Mouse (Mus musculus) T-helper 2 cell (primary cell): Measurements from ENCODE around the gene Rufy1.

Source experiments
- in situ Hi-C: fragments of 300-600 bp; cut with MboI, MseI; formaldehyde crosslinking; loops from one replicate; pipeline ENCODE4 v1.15.1; 2025; ENCODE audit warnings: high pct_unique_total_duplicates

Rufy1 gene

GRCm38 (mm10) chr11:50430277-50431133 lies at the start of gene Rufy1:
Gene Rufy1, minus strand, starts transcription at chr11:50431125.
- in situ Hi-C loops = loop anchor here (10.0 to 25.0 kb wide), 2 partner anchors 1157 to 1326 kb away; partner anchors contain the start of gene Phykpl

GRCm38 (mm10) chr11:50478072-50478471 lies 47.1 kb upstream of the Rufy1 start:
- in situ Hi-C loops = no loop called here

GRCm38 (mm10) chr11:50477486-50478070 lies 46.7 kb upstream of the Rufy1 start:
- in situ Hi-C loops = no loop called here

- in situ Hi-C loops = no loop called here
These were observed 46.0 kb upstream of the Rufy1 start for GRCm38 (mm10) chr11:50476971-50477370.

GRCm38 (mm10) chr11:50473933-50474332 lies 43.0 kb upstream of the Rufy1 start:
- in situ Hi-C loops = no loop called here

- in situ Hi-C loops = no loop called here
These were observed 41.4 kb upstream of the Rufy1 start for GRCm38 (mm10) chr11:50472161-50472939.

- in situ Hi-C loops = no loop called here
These were observed 30.6 kb upstream of the Rufy1 start for GRCm38 (mm10) chr11:50461481-50461880.

- in situ Hi-C loops = no loop called here
These were observed 28.3 kb upstream of the Rufy1 start for GRCm38 (mm10) chr11:50459250-50459649.

- in situ Hi-C loops = no loop called here
These were observed 26.4 kb upstream of the Rufy1 start for GRCm38 (mm10) chr11:50457111-50457911.

GRCm38 (mm10) chr11:50456455-50456854 lies 25.5 kb upstream of the Rufy1 start:
- in situ Hi-C loops = no loop called here

- in situ Hi-C loops = no loop called here
These were observed 24.0 kb upstream of the Rufy1 start for GRCm38 (mm10) chr11:50454934-50455333.

- in situ Hi-C loops = no loop called here
These were observed 19.3 kb upstream of the Rufy1 start for GRCm38 (mm10) chr11:50450236-50450635.

GRCm38 (mm10) chr11:50448163-50448562 lies 17.2 kb upstream of the Rufy1 start:
- in situ Hi-C loops = loop anchor here (25.0 kb wide), 1 partner anchor 1139 kb away; the partner anchor contains the start of gene Phykpl

GRCm38 (mm10) chr11:50443259-50444065 lies 12.5 kb upstream of the Rufy1 start:
- in situ Hi-C loops = loop anchor here (25.0 kb wide), 1 partner anchor 1144 kb away; the partner anchor contains the start of gene Phykpl

- in situ Hi-C loops = loop anchor here (25.0 kb wide), 1 partner anchor 1146 kb away; the partner anchor contains the start of gene Phykpl
These were observed 10.7 kb upstream of the Rufy1 start for GRCm38 (mm10) chr11:50441637-50442036.

- in situ Hi-C loops = loop anchor here (25.0 kb wide), 1 partner anchor 1147 kb away; the partner anchor contains the start of gene Phykpl
These were observed 9.8 kb upstream of the Rufy1 start for GRCm38 (mm10) chr11:50440691-50441090.

GRCm38 (mm10) chr11:50439857-50440256 lies 8.9 kb upstream of the Rufy1 start:
- in situ Hi-C loops = loop anchor here (10.0 to 25.0 kb wide), 2 partner anchors 1147 to 1335 kb away; partner anchors contain the start of gene Phykpl

- in situ Hi-C loops = loop anchor here (10.0 to 25.0 kb wide), 2 partner anchors 1154 to 1328 kb away; partner anchors contain the start of gene Phykpl
These were observed 2.0 kb upstream of the Rufy1 start for GRCm38 (mm10) chr11:50432896-50433295.

GRCm38 (mm10) chr11:50432069-50432440 lies 1.1 kb upstream of the Rufy1 start:
- in situ Hi-C loops = loop anchor here (10.0 to 25.0 kb wide), 2 partner anchors 1155 to 1327 kb away; partner anchors contain the start of gene Phykpl
